Mouse (Mus musculus) liver, postnatal 0 days (tissue): ENCODE data around the gene Gm20388. TPM values are rescaled to one million over a fixed set of nuclear protein-coding genes. Genes with fewer than 3 reads are reported as not detected.

ENCODE experiments used
- ATAC-seq: fragments of 200-750 bp; cut with Nextera tagmentation; 2 replicates; pipeline ENCODE4 v1.8.0; 2017; ENCODE audit warnings: mild to moderate bottlenecking, moderate library complexity
- DNase-seq: peaks from one replicate; pipeline ENCODE4 v3.0.0-alpha.2; 2016
- H3K27ac ChIP-seq: fragments of 300-500 bp; sonication (generic); 2 replicates; pipeline ENCODE4 v1.5.1; 2014; ENCODE audit warnings: antibody characterized with exemption, moderate library complexity, mild to moderate bottlenecking, low read depth
- H3K27me3 ChIP-seq: fragments of 300-500 bp; sonication (generic); 2 replicates; pipeline ENCODE4 v1.6.1; 2014; ENCODE audit warnings: low read length, control low read depth, mixed read lengths; ENCODE audit not compliant: insufficient read depth
- H3K36me3 ChIP-seq: fragments of 300-500 bp; sonication (generic); replicated peaks from 2 replicates; pipeline ENCODE4 v1.6.1; 2014; ENCODE audit warnings: mild to moderate bottlenecking, control low read depth, low read length, moderate library complexity, mixed read lengths; ENCODE audit not compliant: insufficient read depth
- H3K4me1 ChIP-seq: fragments of 300-500 bp; sonication (generic); 2 replicates; pipeline ENCODE4 v1.6.1; 2014; ENCODE audit warnings: antibody characterized with exemption, mild to moderate bottlenecking, control low read depth; ENCODE audit not compliant: insufficient read depth
- H3K4me2 ChIP-seq: fragments of 300-500 bp; sonication (generic); 2 replicates; pipeline ENCODE4 v1.6.1; 2014; ENCODE audit warnings: low read depth, mild to moderate bottlenecking, low read length, moderate library complexity, mixed read lengths
- H3K4me3 ChIP-seq: fragments of 300-500 bp; sonication (generic); 2 replicates; pipeline ENCODE4 v1.5.1; 2014; ENCODE audit warnings: low read depth, low read length
- H3K9ac ChIP-seq: fragments of 300-500 bp; sonication (generic); replicated peaks from 2 replicates; pipeline ENCODE4 v1.6.1; 2014; ENCODE audit warnings: mild to moderate bottlenecking, moderate library complexity
- H3K9me3 ChIP-seq: fragments of 300-500 bp; sonication (generic); 2 replicates; pipeline ENCODE4 v1.6.1; 2016; ENCODE audit warnings: mild to moderate bottlenecking, control low read depth, low read length, mixed read lengths
- CTCF ChIP-seq: sonication (generic); IDR thresholded peaks from 2 replicates; pipeline ENCODE4 v1.5.1; 2016; ENCODE audit warnings: antibody characterized with exemption, low read depth
- EP300 ChIP-seq: IDR thresholded peaks from 2 replicates; pipeline ENCODE4 v1.6.1; 2016; ENCODE audit warnings: antibody characterized with exemption, low read depth, mild to moderate bottlenecking
- WGBS: fragments of 180-500 bp; shearing (Covaris S2); extraction: QIAGEN DNeasy Blood & Tissue Kit; methylation state at CpG from one replicate; pipeline ENCODE4 v1.1.7; 2014; ENCODE audit not compliant: insufficient replicate concordance; 5-methylcytosine and 5-hydroxymethylcytosine counted together
- polyA plus RNA-seq: library from polyadenylated mRNA; unstranded; fragments of >200 nt; fragmentation: Nextera tagmentation; extraction: Ambion mirVana; gene quantifications from 2 replicates; pipeline ENCODE4 v1.2.1, GENCODE M21; 2015

The Gm20388 gene
- polyA plus RNA-seq, 1 experiment from 2014 or later = not detected

GRCm38 (mm10) chr8:122368494-122368893 lies 2457.9 kb downstream of the Gm20388 start:
- no peak overlapping the region for H3K4me2 ChIP-seq
- H3K27me3 ChIP-seq = 0 out of 2 replicates have a peak, but pooled peaks cover 3% of the 10 kb centered on the region
- no peaks in the 10 kb centered on the region for H3K36me3 ChIP-seq
- TF ChIP-seq CTCF (no peak), EP300 (no peak)
- no peak overlapping the region for H3K27ac ChIP-seq
- H3K9me3 ChIP-seq = no peaks in the 10 kb centered on the region
- ATAC-seq (no peak), DNase-seq (no peak)
- H3K4me1 ChIP-seq = peaks cover 5% of the 10 kb centered on the region; the same call in 1 of the 2 replicates
- WGBS = 74% methylated on average over 10 of the region's 10 CpGs
- no peak overlapping the region for H3K9ac ChIP-seq
- no peak overlapping the region for H3K4me3 ChIP-seq

- no peak overlapping the region; the same call in 1 of the 2 replicates for H3K27ac ChIP-seq
- peak; percentile 77 for DNase-seq
- no peak overlapping the region for H3K9ac ChIP-seq
- no peaks in the 10 kb centered on the region for H3K36me3 ChIP-seq
- ATAC-seq = peak; percentile 72
- H3K9me3 ChIP-seq = no peaks in the 10 kb centered on the region
- no peak overlapping the region for H3K4me2 ChIP-seq
- H3K4me3 ChIP-seq = no peak overlapping the region
- WGBS = 9% methylated on average over 9 of the region's 9 CpGs
- H3K4me1 ChIP-seq = peaks cover 5% of the 10 kb centered on the region; the same call in 1 of the 2 replicates
- 0 out of 2 replicates have a peak, but pooled peaks cover 3% of the 10 kb centered on the region for H3K27me3 ChIP-seq
- TF ChIP-seq EP300 (no peak), CTCF (peak; percentile 91)
These were observed 2459.0 kb downstream of the Gm20388 start for GRCm38 (mm10) chr8:122369665-122370064.

- Histone ChIP-seq H3K4me2 (no peak overlapping the region), H3K36me3 (no peaks in the 10 kb centered on the region), H3K4me1 (peaks cover 11% of the 10 kb centered on the region), H3K9ac (no peak overlapping the region), H3K27ac (no peak overlapping the region), H3K27me3 (0 out of 2 replicates have a peak, but pooled peaks cover 3% of the 10 kb centered on the region), H3K4me3 (no peak overlapping the region), H3K9me3 (no peaks in the 10 kb centered on the region)
- DNase-seq (no peak), ATAC-seq (no peak)
- 51% methylated on average over 6 of the region's 6 CpGs for WGBS
- TF ChIP-seq CTCF (no peak), EP300 (no peak)
These were observed 2461.1 kb downstream of the Gm20388 start for GRCm38 (mm10) chr8:122371706-122372105.

GRCm38 (mm10) chr8:122375320-122375719 lies 2464.7 kb downstream of the Gm20388 start:
- peaks cover 8% of the 10 kb centered on the region for H3K36me3 ChIP-seq
- no peak for DNase-seq
- TF ChIP-seq EP300 (no peak), CTCF (no peak)
- no peak for ATAC-seq
- no peaks in the 10 kb centered on the region for H3K9me3 ChIP-seq
- H3K4me2 ChIP-seq = peak overlapping the region; percentile 81
- 85% methylated on average over 7 of the region's 7 CpGs for WGBS
- no peak overlapping the region for H3K9ac ChIP-seq
- no peaks in the 10 kb centered on the region for H3K27me3 ChIP-seq
- no peak overlapping the region; the same call in 1 of the 2 replicates for H3K27ac ChIP-seq
- H3K4me3 ChIP-seq = peak overlapping the region; percentile 97; the same call in 1 of the 2 replicates
- peaks cover 17% of the 10 kb centered on the region for H3K4me1 ChIP-seq

GRCm38 (mm10) chr8:122375751-122376364 lies 2465.2 kb downstream of the Gm20388 start:
- peak overlapping the region; percentile 97 for H3K4me3 ChIP-seq
- peak; percentile 2; the same call in 1 of the 2 replicates for ATAC-seq
- TF ChIP-seq CTCF (no peak), EP300 (no peak)
- no peaks in the 10 kb centered on the region for H3K27me3 ChIP-seq
- H3K4me1 ChIP-seq = peaks cover 17% of the 10 kb centered on the region
- peaks cover 8% of the 10 kb centered on the region for H3K36me3 ChIP-seq
- no peaks in the 10 kb centered on the region for H3K9me3 ChIP-seq
- WGBS = 18% methylated on average over 13 of the region's 13 CpGs
- no peak for DNase-seq
- peak overlapping the region; percentile 65 for H3K9ac ChIP-seq
- peak overlapping the region; percentile 80 for H3K27ac ChIP-seq
- H3K4me2 ChIP-seq = peak overlapping the region; percentile 81

GRCm38 (mm10) chr8:122376365-122377231 lies 2466.0 kb downstream of the Gm20388 start, which contains the start of gene Zc3h18:
Zc3h18 (plus strand) TSS chr8:122376609.
- TF ChIP-seq CTCF (peak; percentile 76), EP300 (no peak)
- Histone ChIP-seq H3K9ac (peak within 1 kb of the TSS; percentile 84), H3K36me3 (peaks cover 8% of the 10 kb centered on the region), H3K4me3 (peak within 1 kb of the TSS; percentile 97), H3K4me2 (peak within 1 kb of the TSS; percentile 82), H3K9me3 (no peaks in the 10 kb centered on the region), H3K27ac (peak within 1 kb of the TSS; percentile 99), H3K27me3 (no peaks in the 10 kb centered on the region), H3K4me1 (peaks cover 17% of the 10 kb centered on the region)
- under 1% methylated on average over 72 of the region's 107 CpGs for WGBS
- DNase-seq (peak; percentile 100), ATAC-seq (peak; percentile 95)
